Mouse (Mus musculus) heart, postnatal 0 days (tissue): ENCODE data around the gene Amz2.

Experiments
- CTCF ChIP-seq: IDR thresholded peaks from 2 replicates; pipeline ENCODE4 v1.5.1; 2016; ENCODE audit warnings: antibody characterized with exemption, control low read depth, low read depth
- EP300 ChIP-seq: IDR thresholded peaks from 2 replicates; pipeline ENCODE4 v1.6.1; 2016; ENCODE audit warnings: antibody characterized with exemption, low read depth

DNA sequence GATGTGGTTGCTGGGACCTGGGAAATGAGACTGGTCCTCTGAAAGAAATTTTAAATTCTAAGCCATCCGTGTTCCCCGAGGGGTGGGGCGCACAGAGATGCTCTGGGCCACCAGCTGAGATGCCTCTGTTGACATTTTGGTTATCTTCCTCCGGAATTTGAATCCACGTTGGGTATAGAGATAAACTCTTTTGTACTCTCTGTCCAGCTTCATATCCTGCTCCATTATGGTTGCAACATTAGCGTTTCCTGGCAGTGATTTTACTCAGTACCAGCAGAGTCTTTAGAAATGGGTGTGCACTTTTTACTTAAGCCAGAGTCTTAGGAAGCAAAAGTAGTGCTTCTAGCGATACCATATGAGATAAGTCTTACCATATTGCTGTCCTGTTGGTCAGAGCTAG is 47.7 kb upstream of the Amz2 start:
- TF ChIP-seq CTCF: no peak
- no peak for TF ChIP-seq EP300
